In the genomic region with DNA sequence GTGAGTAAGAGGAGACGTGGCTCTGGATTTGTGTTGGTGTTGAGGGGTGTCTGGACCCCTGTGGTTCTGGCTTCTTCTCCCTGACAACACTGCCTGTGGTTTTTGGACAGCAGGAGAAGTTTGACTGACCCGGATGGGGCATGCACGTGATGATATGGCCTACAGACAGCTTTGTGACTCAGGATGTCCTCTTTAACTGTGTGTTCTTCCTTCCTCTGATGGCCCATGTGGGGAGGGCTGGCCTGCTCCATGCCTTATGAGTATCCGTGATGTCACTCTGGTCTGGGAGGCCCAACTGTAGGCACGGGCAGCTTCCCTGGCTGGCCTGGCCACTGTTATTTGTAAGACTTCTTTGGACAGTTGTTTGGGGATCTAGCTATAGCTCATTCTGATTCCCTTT, we compare ENCODE assay signal across 12 mouse cellular contexts. TPM values are rescaled to one million over a fixed set of nuclear protein-coding genes. Genes with fewer than 3 reads are reported as not detected.
DNase-seq lines count a peak whose midpoint lies in the region; ATAC-seq lines count a peak whose summit lies in the region.
"Had no signal": no experiment of that assay in that cellular context is flagged by ENCODE, and none has a peak within 500 bp of the region (broad histone marks: within the 10 kb centered on the region; RNA-seq: fewer than 3 reads in every experiment).

No protein-coding gene starts in this region.

- 77% methylated on average over 5 of the region's 5 CpGs for WGBS in kidney, embryonic 15.5 days
- 73% methylated on average over 5 of the region's 5 CpGs for WGBS in kidney, embryonic 14.5 days

- peak; percentile 65 for DNase-seq in kidney, adult 11 months
- peak; percentile 76 for DNase-seq in lung, postnatal 25 days (ENCODE audit: low spot score)
- DNase-seq in spleen, postnatal 10 days (ENCODE audit: low spot score in 2 of 2): no peak
- DNase-seq in layer of hippocampus, adult 9-11 months: no peak
- DNase-seq in spleen, postnatal 14 days (ENCODE audit: low spot score in 2 of 2): no peak
- DNase-seq: cerebellum, adult 8-10 months; lung, embryonic 14.5 days; right cerebral cortex, postnatal 25 days had no signal

- H3K27ac ChIP-seq in kidney, embryonic 15.5 days: no peak overlapping the region; the same call in 1 of the 2 replicates
- H3K27ac ChIP-seq in brown adipose tissue, adult 24 weeks (replicated peaks; ENCODE audit: low read depth, low read length): peak overlapping the region; percentile 58
- H3K27ac ChIP-seq in kidney, embryonic 14.5 days (ENCODE audit: low read depth, low read length): no peak overlapping the region

- no peak overlapping the region for H3K4me2 ChIP-seq in kidney, embryonic 15.5 days
- H3K4me2 ChIP-seq in kidney, embryonic 14.5 days (replicated peaks; ENCODE audit: low read depth, low read length): no peak overlapping the region
- H3K4me2 ChIP-seq: lung, embryonic 14.5 days had no signal

- no peaks in the 10 kb centered on the region for H3K36me3 ChIP-seq in kidney, embryonic 15.5 days
- H3K36me3 ChIP-seq in kidney, embryonic 14.5 days (ENCODE audit: control insufficient read depth, insufficient read depth, low read length): no peaks in the 10 kb centered on the region

- no peaks in the 10 kb centered on the region for H3K27me3 ChIP-seq in kidney, embryonic 15.5 days
- no peaks in the 10 kb centered on the region for H3K27me3 ChIP-seq in kidney, embryonic 14.5 days (ENCODE audit: control insufficient read depth, insufficient read depth, low read length)

- no peaks in the 10 kb centered on the region for H3K9me3 ChIP-seq in kidney, embryonic 15.5 days (replicated peaks)
- H3K9me3 ChIP-seq in kidney, embryonic 14.5 days (ENCODE audit: control insufficient read depth, low read length): no peaks in the 10 kb centered on the region

- H3K9ac ChIP-seq in kidney, embryonic 15.5 days: no peak overlapping the region
- H3K9ac ChIP-seq in kidney, embryonic 14.5 days (ENCODE audit: low read depth, low read length): peak overlapping the region; percentile 2; the same call in 1 of the 2 replicates
- H3K9ac ChIP-seq: lung, embryonic 14.5 days had no signal

- ATAC-seq in kidney, embryonic 15.5 days (replicated peaks; ENCODE audit: low FRiP score): no peak
- ATAC-seq in kidney, embryonic 14.5 days (ENCODE audit: low FRiP score, low TSS enrichment): no peak

- H3K4me1 ChIP-seq in kidney, embryonic 15.5 days: peaks cover 84% of the 10 kb centered on the region
- H3K4me1 ChIP-seq in brown adipose tissue, adult 24 weeks (ENCODE audit: control insufficient read depth, insufficient read depth, insufficient read length, low read length): peaks cover 77% of the 10 kb centered on the region
- peaks cover 53% of the 10 kb centered on the region for H3K4me1 ChIP-seq in kidney, embryonic 14.5 days (ENCODE audit: control insufficient read depth, insufficient read depth, low read length)

- H3K4me3 ChIP-seq in kidney, embryonic 15.5 days (replicated peaks): no peak overlapping the region
- H3K4me3 ChIP-seq in brown adipose tissue, adult 24 weeks (ENCODE audit: insufficient read depth, low read depth, low read length): no peak overlapping the region
- no peak overlapping the region for H3K4me3 ChIP-seq in kidney, embryonic 14.5 days (ENCODE audit: low read length)
- H3K4me3 ChIP-seq: myocyte had no signal

RNA-seq across cellular contexts. Expression of a gene that starts 11.7 kb away (rescaled TPM):
- 9.6 and 10.4 TPM in 2 replicates for polyA plus RNA-seq in kidney, embryonic 15.5 days (2015; fragmentation: Nextera tagmentation; extraction: Ambion mirVana)
- polyA plus RNA-seq in brown adipose tissue, adult 24 weeks (2012; ENCODE audit: insufficient read depth, insufficient read length, missing spikeins): 23.1 and 24.1 TPM in 2 replicates
- 5.9 and 6.2 TPM in 2 replicates for polyA plus RNA-seq in kidney, embryonic 14.5 days (2014; fragmentation: Nextera tagmentation; extraction: Ambion mirVana)

Comparison
In these comparisons a context has a peak if more than half of its experiments do, and no peak if none do; other contexts are left out.
1. DNase-seq: peak in kidney, adult 11 months (single experiment) and lung, postnatal 25 days (single experiment); none in spleen, postnatal 10 days (0 of 2), layer of hippocampus, adult 9-11 months (single experiment) and spleen, postnatal 14 days (0 of 2).